Mouse (Mus musculus) lung, postnatal 0 days (tissue): ENCODE measurements around the gene Slc2a3.

Source experiments
- CTCF ChIP-seq: IDR thresholded peaks from 2 replicates; pipeline ENCODE4 v1.5.1; 2016; ENCODE audit warnings: antibody characterized with exemption, mild to moderate bottlenecking
- EP300 ChIP-seq: IDR thresholded peaks from 2 replicates; pipeline ENCODE4 v1.6.1; 2016; ENCODE audit warnings: antibody characterized with exemption, mild to moderate bottlenecking, control low read depth

DNA sequence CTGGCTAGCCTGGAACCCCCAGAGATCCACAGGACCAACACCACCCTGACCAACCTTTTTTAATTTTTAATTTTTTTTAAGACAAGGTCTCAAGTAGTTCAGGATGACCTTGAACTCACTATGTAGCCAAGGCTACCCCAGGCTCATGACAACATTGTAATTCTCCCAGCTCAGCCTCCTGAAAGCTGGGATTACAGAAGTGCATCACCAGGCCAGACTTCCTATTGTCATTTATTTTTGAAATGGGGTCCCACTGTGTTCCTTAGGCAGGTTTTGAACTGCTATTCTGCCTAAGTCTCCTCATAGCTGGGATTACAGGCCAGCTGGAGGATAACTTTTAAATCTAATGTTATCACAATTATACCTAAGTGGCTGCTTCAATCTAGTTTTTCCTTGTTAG lies 39.5 kb downstream of the Slc2a3 start:
- TF ChIP-seq CTCF (no peak), EP300 (no peak)
